Mouse (Mus musculus): ENCODE measurements around the gene Scarb1.

The Scarb1 gene

DNA sequence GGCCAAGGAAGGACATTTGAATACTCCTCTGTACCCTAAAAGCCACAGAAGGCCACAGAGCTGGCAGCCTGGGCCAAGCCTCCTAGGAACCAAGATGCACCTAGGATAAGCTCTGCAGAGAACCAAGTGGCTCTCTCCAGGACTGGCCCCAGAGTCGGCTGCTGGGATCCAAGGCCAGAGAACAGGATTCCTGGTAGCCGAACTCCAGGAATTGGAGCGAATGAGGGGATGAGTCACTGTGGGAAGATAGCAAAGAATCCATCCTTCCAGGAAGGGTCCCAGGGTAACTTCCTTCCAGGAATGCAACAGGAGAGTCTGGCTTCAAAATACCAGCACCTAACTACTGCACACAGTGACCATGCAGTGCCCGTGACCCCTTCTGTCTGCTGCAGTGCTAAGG lies 8.6 kb downstream of the Scarb1 start:
- in situ Hi-C loops (cut with MboI), result no loop called here

- in situ Hi-C loops (cut with MboI), result no loop called here
These were observed 9.1 kb downstream of the Scarb1 start for GRCm38 (mm10) chr5:125331811-125332210.

GRCm38 (mm10) chr5:125331094-125331493 lies 9.8 kb downstream of the Scarb1 start:
- in situ Hi-C loops (cut with MboI), result no loop called here

- in situ Hi-C loops (cut with MboI), result no loop called here
These were observed 10.2 kb downstream of the Scarb1 start for GRCm38 (mm10) chr5:125330656-125331055.

- in situ Hi-C loops (cut with MboI), result no loop called here
These were observed 10.7 kb downstream of the Scarb1 start for GRCm38 (mm10) chr5:125330191-125330590.

- in situ Hi-C loops (cut with MboI), result no loop called here
These were observed 13.1 kb downstream of the Scarb1 start for GRCm38 (mm10) chr5:125327596-125328385.

DNA sequence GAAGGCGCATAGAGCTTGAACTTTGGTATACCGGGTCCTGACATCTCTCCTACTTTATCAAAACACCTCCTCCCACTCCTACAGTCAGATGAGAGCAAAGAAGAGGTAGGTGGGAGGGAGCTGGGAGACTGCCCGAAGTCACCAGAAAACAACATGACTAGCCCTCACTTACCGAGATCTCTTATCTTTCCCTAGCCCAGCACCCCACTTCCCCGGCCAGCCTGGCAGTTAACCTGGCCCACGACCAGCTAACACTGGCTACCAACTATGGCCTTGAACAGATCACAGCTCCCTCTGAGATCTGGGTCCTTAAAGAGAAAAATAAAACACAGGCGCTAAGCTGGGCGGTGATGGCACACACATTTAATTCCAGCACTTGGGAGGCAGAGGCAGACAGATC lies 14.5 kb downstream of the Scarb1 start:
- in situ Hi-C loops (cut with MboI), result no loop called here

DNA sequence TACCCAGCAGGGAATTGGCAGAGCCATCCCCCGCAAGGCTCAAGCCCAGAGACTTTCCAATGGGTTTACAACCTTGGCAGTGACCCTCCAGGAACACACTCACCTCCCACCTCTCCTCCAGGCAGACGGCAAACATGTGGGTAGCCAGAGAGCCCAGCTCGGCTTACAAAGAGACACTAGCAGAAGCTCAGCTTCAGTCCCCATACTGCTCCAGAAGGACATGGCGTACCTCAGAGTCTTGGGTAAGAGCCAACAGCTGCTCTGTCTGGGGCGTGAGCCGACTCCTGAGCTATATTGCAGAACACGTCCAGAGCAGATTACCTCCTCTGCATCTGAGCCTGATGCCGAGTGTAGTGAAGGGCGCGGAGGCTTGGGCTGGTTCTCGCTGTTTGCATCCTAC lies 15.0 kb downstream of the Scarb1 start:
- in situ Hi-C loops (cut with MboI), result no loop called here

GRCm38 (mm10) chr5:125325285-125325684 lies 15.6 kb downstream of the Scarb1 start:
- in situ Hi-C loops (cut with MboI), result no loop called here

DNA sequence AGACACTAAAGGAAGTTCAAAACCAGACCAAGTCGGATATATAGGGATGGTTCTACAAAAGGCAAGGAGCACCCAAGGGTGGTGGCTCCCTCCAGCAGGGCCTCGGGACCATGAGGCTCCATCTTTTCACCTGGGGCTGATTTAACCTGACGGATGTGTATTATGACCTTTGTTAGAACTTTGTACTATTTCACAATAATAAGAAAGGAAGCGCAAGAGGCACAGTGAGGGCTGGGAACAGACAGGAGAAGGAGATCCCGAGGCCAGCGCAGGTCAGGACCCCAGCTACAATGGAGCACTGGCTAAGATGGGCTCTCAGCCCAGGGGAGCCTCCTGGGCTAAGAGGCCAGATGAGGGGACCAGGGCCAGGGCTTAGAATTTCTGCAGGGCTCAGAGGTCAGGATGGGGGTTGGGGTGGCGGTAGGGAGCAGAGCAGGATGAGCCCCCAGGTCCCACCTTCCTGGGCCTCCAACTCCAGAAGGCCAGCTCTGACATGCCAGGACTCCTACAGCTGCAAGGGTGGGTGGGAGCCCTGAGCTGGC lies 16.9 kb downstream of the Scarb1 start:
- in situ Hi-C loops (cut with MboI), result no loop called here

DNA sequence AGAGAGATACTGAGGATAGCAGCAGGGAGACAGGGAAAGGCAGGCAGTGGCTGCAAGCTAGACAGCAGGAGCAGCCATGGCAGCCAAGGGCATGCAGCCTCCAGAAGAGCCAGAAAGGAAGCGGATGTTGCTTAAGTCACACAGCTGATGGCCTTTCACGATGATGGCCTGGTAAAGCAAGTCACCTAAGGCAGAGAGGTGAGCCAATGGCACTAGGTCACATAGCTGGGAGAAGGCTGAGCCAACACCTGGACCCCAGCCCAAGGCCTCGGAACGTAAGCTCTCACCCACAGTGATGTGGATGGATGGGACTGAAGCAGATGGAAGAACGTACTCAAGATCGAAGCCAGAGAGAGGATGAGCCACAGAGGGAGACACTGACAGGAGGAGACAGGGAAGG lies 17.8 kb downstream of the Scarb1 start:
- in situ Hi-C loops (cut with MboI), result no loop called here

DNA sequence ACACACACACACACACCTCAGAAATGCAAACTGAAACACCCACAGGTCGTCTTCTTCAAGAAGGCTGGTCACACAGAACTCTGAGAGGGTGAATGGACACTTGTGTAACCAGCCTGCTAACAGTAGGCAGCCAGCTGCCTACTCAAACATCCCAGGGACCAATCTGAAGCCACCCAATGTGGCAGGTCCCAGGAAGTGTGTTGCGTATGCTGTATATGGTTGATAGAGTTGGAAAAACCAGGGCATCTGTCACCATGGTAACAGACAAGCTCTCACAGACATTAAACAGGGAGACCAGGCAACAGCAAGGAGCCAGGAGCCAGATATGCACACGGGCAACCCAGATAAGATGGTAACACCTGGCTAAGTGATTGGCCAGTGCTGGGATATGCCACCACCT lies 19.1 kb downstream of the Scarb1 start:
- in situ Hi-C loops (cut with MboI), result no loop called here

DNA sequence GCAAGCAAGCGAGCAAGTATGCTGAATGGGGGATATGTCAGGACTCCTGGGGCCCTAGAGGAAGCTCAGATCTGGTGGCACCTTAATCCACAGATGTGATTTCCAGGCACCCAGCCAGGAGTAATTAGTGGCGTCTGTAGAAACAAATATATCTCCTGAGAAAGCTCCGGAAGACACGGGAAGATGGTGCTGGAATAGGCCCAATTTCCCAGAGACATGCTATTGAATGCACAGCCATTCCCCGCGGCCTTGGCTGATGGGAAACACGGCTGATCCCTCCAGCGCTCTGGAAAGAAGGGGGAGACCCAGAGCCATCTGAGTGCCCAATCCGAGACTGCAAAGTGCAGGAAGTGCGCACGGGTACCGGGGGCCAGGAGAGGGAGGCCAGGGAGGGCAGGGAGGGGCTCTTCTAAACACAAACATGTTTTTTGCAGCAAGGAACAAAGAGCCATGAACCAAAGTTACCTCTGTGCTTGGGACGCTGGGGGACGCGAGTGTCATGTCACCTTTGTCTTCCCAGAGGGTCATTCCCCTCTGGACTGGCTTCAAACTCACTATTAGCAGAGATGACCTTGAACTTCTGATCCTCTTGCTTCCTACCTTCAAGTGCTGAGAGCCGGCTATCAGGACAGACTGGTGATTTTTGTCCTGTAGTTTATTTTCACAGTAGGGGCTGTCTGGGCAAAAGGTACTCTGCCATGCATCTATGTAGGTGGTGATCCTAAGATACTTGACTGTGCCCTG lies 21.7 kb downstream of the Scarb1 start:
- in situ Hi-C loops (cut with MboI), result no loop called here

- in situ Hi-C loops (cut with MboI), result no loop called here
These were observed 22.9 kb downstream of the Scarb1 start for GRCm38 (mm10) chr5:125317953-125318352.

- in situ Hi-C loops (cut with MboI), result no loop called here
These were observed 23.6 kb downstream of the Scarb1 start for GRCm38 (mm10) chr5:125317296-125317695.

DNA sequence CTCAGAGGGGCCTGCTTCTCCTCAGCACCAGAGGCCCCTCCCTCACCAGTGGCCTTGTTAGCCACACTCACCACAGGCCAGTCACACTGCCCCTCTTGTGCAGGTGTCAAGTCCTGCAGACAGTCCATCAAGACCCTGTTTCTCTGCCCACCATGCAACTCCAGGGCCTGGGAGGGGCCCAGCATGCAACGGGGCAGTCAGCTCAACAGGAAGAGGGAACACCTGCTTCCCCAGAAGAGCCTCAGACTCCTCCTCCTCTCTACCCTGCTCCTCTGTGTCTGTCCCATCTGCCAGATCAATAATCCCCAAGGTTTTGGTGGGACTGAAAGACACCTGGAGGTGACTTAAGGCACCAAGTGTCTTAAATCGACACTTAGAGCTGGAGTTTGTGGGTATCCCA lies 24.1 kb downstream of the Scarb1 start:
- in situ Hi-C loops (cut with MboI), result no loop called here

DNA sequence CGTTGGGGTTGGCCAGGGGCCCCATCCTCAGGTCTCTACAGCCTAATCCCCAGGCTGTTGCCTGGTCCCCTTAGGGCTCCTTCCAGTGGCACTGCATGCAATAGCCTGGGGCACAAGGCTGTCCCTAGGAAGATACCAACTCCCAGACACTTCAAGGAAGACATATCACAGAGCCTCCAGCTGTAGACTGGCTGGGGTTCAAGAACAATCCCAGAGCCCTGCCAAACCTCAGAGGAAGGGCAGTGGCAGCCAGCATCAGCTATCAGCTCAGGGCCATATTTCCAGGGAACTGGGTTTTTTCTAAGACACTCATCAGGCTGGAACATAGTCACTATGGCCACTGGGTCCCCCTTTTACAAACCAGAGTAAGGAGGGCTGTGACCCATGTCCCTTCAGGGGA lies 25.8 kb downstream of the Scarb1 start:
- in situ Hi-C loops (cut with MboI), result no loop called here

GRCm38 (mm10) chr5:125313991-125314390 lies 26.9 kb downstream of the Scarb1 start:
- in situ Hi-C loops (cut with MboI), result no loop called here

- in situ Hi-C loops (cut with MboI), result no loop called here
These were observed 27.8 kb downstream of the Scarb1 start for GRCm38 (mm10) chr5:125312970-125313597.

- in situ Hi-C loops (cut with MboI), result no loop called here
These were observed 29.9 kb downstream of the Scarb1 start for GRCm38 (mm10) chr5:125310986-125311385.

- in situ Hi-C loops (cut with MboI), result no loop called here
These were observed 31.7 kb downstream of the Scarb1 start for GRCm38 (mm10) chr5:125309193-125309592.

DNA sequence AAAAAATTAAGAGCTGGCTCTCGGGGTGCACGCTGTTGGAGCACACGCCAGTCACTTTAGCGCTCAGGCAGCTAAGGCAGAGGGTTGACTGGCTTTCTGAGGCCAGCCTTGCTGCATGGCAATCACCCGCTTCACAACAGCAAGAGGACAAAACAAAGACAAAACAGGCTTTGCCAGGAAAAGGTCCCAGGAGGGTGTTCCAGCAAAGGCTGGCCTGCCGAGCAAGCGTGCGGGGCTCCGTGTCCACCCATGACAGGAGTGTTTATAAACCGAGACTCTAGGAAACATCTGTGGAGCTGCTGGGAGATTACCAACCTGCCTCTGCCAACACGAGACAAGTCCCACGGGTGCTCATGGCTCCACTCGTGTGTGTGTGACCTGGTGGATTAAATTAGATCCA lies 34.1 kb downstream of the Scarb1 start:
- in situ Hi-C loops (cut with MboI), result no loop called here

DNA sequence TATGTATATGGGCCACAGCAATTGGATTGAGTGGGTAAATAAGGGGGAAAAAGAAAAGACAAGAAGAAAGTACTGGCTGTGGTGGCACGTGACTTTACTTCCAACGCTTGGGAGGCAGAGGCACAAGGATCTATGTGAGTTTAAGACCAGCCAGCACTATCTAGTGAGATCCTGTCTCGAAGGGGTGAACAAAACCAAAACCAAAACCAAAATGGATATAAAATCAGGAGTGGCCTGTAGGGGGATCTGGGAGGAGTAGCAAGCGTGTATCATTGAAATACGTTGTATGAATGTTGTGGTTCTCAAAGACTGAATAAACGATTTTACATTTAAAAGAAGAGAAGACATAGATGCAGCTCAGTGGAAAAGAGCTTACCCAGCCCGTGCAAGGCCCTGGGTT lies 34.5 kb downstream of the Scarb1 start:
- in situ Hi-C loops (cut with MboI), result no loop called here
